Mouse (Mus musculus) stomach, embryonic 14.5 days (tissue): Measurements from ENCODE around the gene Cdkn2d. TPM values are rescaled to one million over a fixed set of nuclear protein-coding genes. Genes with fewer than 3 reads are reported as not detected.
"Not testable (repeated sequence)": the region's sequence is repeated elsewhere in the genome, so short reads cannot be mapped to it uniquely, and the experiment has no call there.

Experiments used
- ATAC-seq: fragments of 200-750 bp; cut with Nextera tagmentation; 2 replicates; pipeline ENCODE4 v1.8.0; 2017; ENCODE audit warnings: low read depth, moderate TSS enrichment; ENCODE audit not compliant: insufficient number of reproducible peaks, insufficient read depth, low FRiP score
- H3K27ac ChIP-seq: fragments of 300-500 bp; sonication (generic); 2 replicates; pipeline ENCODE4 v1.5.1; 2014; ENCODE audit warnings: mild to moderate bottlenecking, low read length, moderate library complexity, mixed read lengths
- H3K27me3 ChIP-seq: fragments of 300-500 bp; sonication (generic); 2 replicates; pipeline ENCODE4 v1.6.1; 2014; ENCODE audit warnings: low read length, control low read depth, mixed read lengths; ENCODE audit not compliant: control insufficient read depth, insufficient read depth
- H3K36me3 ChIP-seq: fragments of 300-500 bp; sonication (generic); 2 replicates; pipeline ENCODE4 v1.6.1; 2014; ENCODE audit warnings: mild to moderate bottlenecking, control low read depth, low read length, moderate library complexity, mixed read lengths; ENCODE audit not compliant: control insufficient read depth, insufficient read depth
- H3K4me1 ChIP-seq: fragments of 300-500 bp; sonication (generic); 2 replicates; pipeline ENCODE4 v1.6.1; 2014; ENCODE audit warnings: low read length, control low read depth, mixed read lengths; ENCODE audit not compliant: control insufficient read depth, insufficient read depth
- H3K4me2 ChIP-seq: fragments of 300-500 bp; sonication (generic); replicated peaks from 2 replicates; pipeline ENCODE4 v1.6.1; 2014; ENCODE audit warnings: low read depth, low read length, control low read depth
- H3K4me3 ChIP-seq: fragments of 300-500 bp; sonication (generic); 2 replicates; pipeline ENCODE4 v1.5.1; 2014; ENCODE audit warnings: low read depth, low read length, control low read depth
- H3K9ac ChIP-seq: fragments of 300-500 bp; sonication (generic); replicated peaks from 2 replicates; pipeline ENCODE4 v1.6.1; 2014; ENCODE audit warnings: low read depth, mild to moderate bottlenecking, control low read depth, low read length, moderate library complexity, mixed read lengths
- H3K9me3 ChIP-seq: fragments of 300-500 bp; sonication (generic); 2 replicates; pipeline ENCODE4 v1.6.1; 2016; ENCODE audit warnings: low read depth, low read length, control low read depth; ENCODE audit not compliant: control insufficient read depth
- WGBS: fragments of 180-500 bp; shearing (Covaris S2); extraction: QIAGEN DNeasy Blood & Tissue Kit; methylation state at CpG from one replicate; pipeline ENCODE4 v1.1.7; 2014; 5-methylcytosine and 5-hydroxymethylcytosine counted together
- polyA plus RNA-seq: library from polyadenylated mRNA; unstranded; fragments of >200 nt; fragmentation: Nextera tagmentation; extraction: Ambion mirVana; gene quantifications from 2 replicates; pipeline ENCODE4 v1.2.1, GENCODE M21; 2014

The Cdkn2d gene
- polyA plus RNA-seq, 1 experiment from 2014 or later, result 48.5 TPM

GRCm38 (mm10) chr9:21331365-21332140 is 40.3 kb upstream of the Cdkn2d start:
- no peaks in the 10 kb centered on the region for H3K27me3 ChIP-seq
- WGBS, result 84% methylated on average over 12 of the region's 12 CpGs
- H3K27ac ChIP-seq, result no peak overlapping the region
- H3K36me3 ChIP-seq, result no peaks in the 10 kb centered on the region
- 0 out of 2 replicates have a peak, but pooled peaks cover 4% of the 10 kb centered on the region for H3K4me1 ChIP-seq
- H3K4me3 ChIP-seq, result no peak overlapping the region
- no peak for ATAC-seq
- no peak overlapping the region for H3K9ac ChIP-seq
- H3K4me2 ChIP-seq, result no peak overlapping the region
- no peaks in the 10 kb centered on the region for H3K9me3 ChIP-seq

- Histone ChIP-seq H3K4me2 (no peak overlapping the region), H3K9me3 (no peaks in the 10 kb centered on the region), H3K9ac (no peak overlapping the region), H3K27ac (no peak overlapping the region), H3K36me3 (no peaks in the 10 kb centered on the region), H3K4me3 (no peak overlapping the region), H3K27me3 (no peaks in the 10 kb centered on the region), H3K4me1 (0 out of 2 replicates have a peak, but pooled peaks cover 4% of the 10 kb centered on the region)
- ATAC-seq, result no peak
- 89% methylated on average over 10 of the region's 10 CpGs for WGBS
These were observed 38.6 kb upstream of the Cdkn2d start for GRCm38 (mm10) chr9:21329699-21330289.

- WGBS, result 63% methylated on average over 3 of the region's 5 CpGs
- no peak for ATAC-seq
- Histone ChIP-seq H3K4me1 (0 out of 2 replicates have a peak, but pooled peaks cover 4% of the 10 kb centered on the region), H3K36me3 (no peaks in the 10 kb centered on the region), H3K27ac (no peak overlapping the region), H3K9me3 (no peaks in the 10 kb centered on the region), H3K9ac (no peak overlapping the region), H3K27me3 (no peaks in the 10 kb centered on the region), H3K4me2 (no peak overlapping the region), H3K4me3 (no peak overlapping the region)
These were observed 37.8 kb upstream of the Cdkn2d start for GRCm38 (mm10) chr9:21329041-21329440.

- 0 out of 2 replicates have a peak, but pooled peaks cover 4% of the 10 kb centered on the region for H3K4me1 ChIP-seq
- no peak overlapping the region for H3K4me2 ChIP-seq
- no peaks in the 10 kb centered on the region for H3K9me3 ChIP-seq
- H3K27ac ChIP-seq, result no peak overlapping the region
- H3K27me3 ChIP-seq, result no peaks in the 10 kb centered on the region
- H3K9ac ChIP-seq, result no peak overlapping the region
- no peak overlapping the region for H3K4me3 ChIP-seq
- ATAC-seq, result no peak
- WGBS, result 76% methylated on average over 3 of the region's 3 CpGs
- H3K36me3 ChIP-seq, result no peaks in the 10 kb centered on the region
These were observed 36.8 kb upstream of the Cdkn2d start for GRCm38 (mm10) chr9:21328041-21328440.

- Histone ChIP-seq H3K4me1 (0 out of 2 replicates have a peak, but pooled peaks cover 4% of the 10 kb centered on the region), H3K4me3 (no peak overlapping the region), H3K9ac (no peak overlapping the region), H3K4me2 (no peak overlapping the region), H3K36me3 (no peaks in the 10 kb centered on the region), H3K27me3 (no peaks in the 10 kb centered on the region), H3K9me3 (no peaks in the 10 kb centered on the region), H3K27ac (no peak overlapping the region)
- 67% methylated on average over 3 of the region's 3 CpGs for WGBS
- no peak for ATAC-seq
These were observed 36.4 kb upstream of the Cdkn2d start for GRCm38 (mm10) chr9:21327569-21327968.

GRCm38 (mm10) chr9:21324269-21324668 is 33.1 kb upstream of the Cdkn2d start:
- ATAC-seq, result no peak
- no peak overlapping the region for H3K4me3 ChIP-seq
- 86% methylated on average over 11 of the region's 11 CpGs for WGBS
- H3K9me3 ChIP-seq, result no peaks in the 10 kb centered on the region
- H3K27ac ChIP-seq, result no peak overlapping the region
- H3K4me2 ChIP-seq, result no peak overlapping the region
- no peak overlapping the region for H3K9ac ChIP-seq
- no peaks in the 10 kb centered on the region for H3K27me3 ChIP-seq
- no peaks in the 10 kb centered on the region for H3K36me3 ChIP-seq
- peaks cover 9% of the 10 kb centered on the region; the same call in 1 of the 2 replicates for H3K4me1 ChIP-seq

GRCm38 (mm10) chr9:21322917-21323297 is 31.7 kb upstream of the Cdkn2d start:
- not testable (repeated sequence) for ATAC-seq

GRCm38 (mm10) chr9:21322211-21322916 is 31.2 kb upstream of the Cdkn2d start:
- Histone ChIP-seq H3K9me3 (no peaks in the 10 kb centered on the region), H3K4me3 (0 out of 2 replicates have a peak overlapping the region, but pooled peaks have one; percentile 50), H3K4me2 (no peak overlapping the region; the same call in 1 of the 2 replicates), H3K27me3 (no peaks in the 10 kb centered on the region), H3K27ac (no peak overlapping the region), H3K4me1 (peaks cover 9% of the 10 kb centered on the region; the same call in 1 of the 2 replicates), H3K9ac (no peak overlapping the region), H3K36me3 (no peaks in the 10 kb centered on the region)
- no peak for ATAC-seq
- 85% methylated on average over 19 of the region's 19 CpGs for WGBS

More at GRCm38 (mm10) chr9:21322917-21323297, 31.7 kb upstream of the Cdkn2d start:
- not testable (repeated sequence) for H3K27ac ChIP-seq, H3K9ac ChIP-seq, H3K4me3 ChIP-seq, H3K36me3 ChIP-seq, H3K4me1 ChIP-seq, H3K9me3 ChIP-seq, H3K4me2 ChIP-seq, H3K27me3 ChIP-seq
- WGBS, result 88% methylated on average over 7 of the region's 8 CpGs
